Mouse (Mus musculus) adrenal gland (tissue): ENCODE results near the gene Agap2.

ENCODE experiments used
- intact Hi-C: fragments of 180-260 bp; cut with DNase I; formaldehyde crosslinking; loops from one replicate; pipeline ENCODE4 v1.15.1; 2025

Gene Agap2

GRCm38 (mm10) chr10:127075651-127076050 is 567 bp downstream of the Agap2 start:
- intact Hi-C loops, result no loop called here

- intact Hi-C loops, result no loop called here
Observed at GRCm38 (mm10) chr10:127076082-127076481, 998 bp downstream of the Agap2 start.

- intact Hi-C loops, result no loop called here
Observed at GRCm38 (mm10) chr10:127077515-127077914, 2.4 kb downstream of the Agap2 start.

GRCm38 (mm10) chr10:127078001-127078676 is 3.1 kb downstream of the Agap2 start:
- intact Hi-C loops, result no loop called here

- intact Hi-C loops, result no loop called here
Observed at GRCm38 (mm10) chr10:127078677-127079575, 3.8 kb downstream of the Agap2 start.

GRCm38 (mm10) chr10:127079665-127080391 is 4.7 kb downstream of the Agap2 start:
- intact Hi-C loops, result no loop called here

- intact Hi-C loops, result no loop called here
Observed at GRCm38 (mm10) chr10:127080901-127081780, 6.1 kb downstream of the Agap2 start.

GRCm38 (mm10) chr10:127081996-127082620 is 7.0 kb downstream of the Agap2 start:
- intact Hi-C loops, result no loop called here

- intact Hi-C loops, result no loop called here
Observed at GRCm38 (mm10) chr10:127083292-127083914, 8.3 kb downstream of the Agap2 start.

- intact Hi-C loops, result no loop called here
Observed at GRCm38 (mm10) chr10:127083915-127084306, 8.8 kb downstream of the Agap2 start.

GRCm38 (mm10) chr10:127085052-127085451 is 10.0 kb downstream of the Agap2 start:
- intact Hi-C loops, result no loop called here

GRCm38 (mm10) chr10:127085633-127086032 is 10.5 kb downstream of the Agap2 start:
- intact Hi-C loops, result no loop called here

GRCm38 (mm10) chr10:127090560-127091411 is 15.7 kb downstream of the Agap2 start:
- intact Hi-C loops, result no loop called here

- intact Hi-C loops, result no loop called here
Observed at GRCm38 (mm10) chr10:127091507-127092396, 16.7 kb downstream of the Agap2 start.

- intact Hi-C loops, result no loop called here
Observed at GRCm38 (mm10) chr10:127092742-127093141, 17.7 kb downstream of the Agap2 start.

GRCm38 (mm10) chr10:127094382-127094802 is 19.3 kb downstream of the Agap2 start:
- intact Hi-C loops, result no loop called here

GRCm38 (mm10) chr10:127098514-127098913 is 23.4 kb downstream of the Agap2 start:
- intact Hi-C loops, result no loop called here

GRCm38 (mm10) chr10:127099191-127099590 is 24.1 kb downstream of the Agap2 start:
- intact Hi-C loops, result no loop called here
